Mouse (Mus musculus) cerebral cortex, adult 2 months (tissue): ENCODE data around the gene Fgfr3.

Experiments
- WGBS: fragments of 180-500 bp; shearing (Covaris S2); methylation state at CpG from one replicate; pipeline ENCODE4 v1.1.7; 2018; 5-methylcytosine and 5-hydroxymethylcytosine counted together

Gene Fgfr3

DNA sequence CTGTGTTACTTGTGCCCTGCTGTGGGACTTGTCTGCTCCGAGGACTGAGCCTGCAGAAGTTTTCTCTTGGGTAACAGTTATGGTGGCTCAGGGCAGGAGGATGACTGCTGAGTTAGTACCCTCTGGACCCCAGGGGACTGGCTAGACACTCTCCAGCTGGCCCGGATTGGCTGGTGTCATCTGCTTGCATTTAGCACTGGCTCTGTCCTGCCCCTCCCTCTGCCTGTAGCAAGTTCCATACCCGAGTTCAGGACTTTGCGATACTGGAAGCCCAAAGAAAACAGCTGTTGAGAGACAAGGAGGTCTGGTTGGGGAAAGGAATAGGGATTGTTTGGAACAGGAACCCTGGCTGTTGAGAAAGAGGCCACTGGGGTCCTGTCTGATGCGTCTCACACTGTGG is 9.0 kb downstream of the Fgfr3 start:
- WGBS: 74% methylated on average over 5 of the region's 5 CpGs

DNA sequence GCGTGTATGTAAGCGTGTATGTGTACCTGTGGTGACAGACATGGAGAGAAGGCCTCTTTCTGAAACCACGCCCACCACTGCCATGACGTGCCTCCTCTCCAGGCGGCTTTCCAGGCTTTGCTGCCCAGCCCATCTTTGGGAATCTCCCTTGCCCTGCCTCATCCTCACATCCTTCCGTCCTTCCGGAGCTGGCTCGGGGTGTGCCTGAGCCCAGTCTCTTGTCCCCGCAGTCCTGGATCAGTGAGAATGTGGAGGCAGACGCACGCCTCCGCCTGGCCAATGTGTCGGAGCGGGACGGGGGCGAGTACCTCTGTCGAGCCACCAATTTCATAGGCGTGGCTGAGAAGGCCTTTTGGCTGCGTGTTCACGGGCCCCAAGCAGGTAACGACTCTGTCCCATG is 9.6 kb downstream of the Fgfr3 start:
- WGBS: 61% methylated on average over 21 of the region's 21 CpGs

DNA sequence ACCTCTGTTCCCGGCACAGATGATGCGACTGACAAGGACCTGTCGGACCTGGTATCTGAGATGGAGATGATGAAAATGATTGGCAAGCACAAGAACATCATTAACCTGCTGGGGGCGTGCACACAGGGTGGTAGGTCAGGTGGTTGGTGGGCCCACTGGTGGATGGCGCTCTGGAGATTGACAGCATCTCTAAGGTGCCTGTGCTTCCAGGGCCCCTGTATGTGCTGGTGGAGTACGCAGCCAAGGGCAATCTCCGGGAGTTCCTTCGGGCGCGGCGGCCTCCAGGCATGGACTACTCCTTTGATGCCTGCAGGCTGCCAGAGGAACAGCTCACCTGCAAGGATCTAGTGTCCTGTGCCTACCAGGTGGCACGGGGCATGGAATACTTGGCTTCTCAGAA is 12.4 kb downstream of the Fgfr3 start:
- WGBS: 94% methylated on average over 12 of the region's 12 CpGs

DNA sequence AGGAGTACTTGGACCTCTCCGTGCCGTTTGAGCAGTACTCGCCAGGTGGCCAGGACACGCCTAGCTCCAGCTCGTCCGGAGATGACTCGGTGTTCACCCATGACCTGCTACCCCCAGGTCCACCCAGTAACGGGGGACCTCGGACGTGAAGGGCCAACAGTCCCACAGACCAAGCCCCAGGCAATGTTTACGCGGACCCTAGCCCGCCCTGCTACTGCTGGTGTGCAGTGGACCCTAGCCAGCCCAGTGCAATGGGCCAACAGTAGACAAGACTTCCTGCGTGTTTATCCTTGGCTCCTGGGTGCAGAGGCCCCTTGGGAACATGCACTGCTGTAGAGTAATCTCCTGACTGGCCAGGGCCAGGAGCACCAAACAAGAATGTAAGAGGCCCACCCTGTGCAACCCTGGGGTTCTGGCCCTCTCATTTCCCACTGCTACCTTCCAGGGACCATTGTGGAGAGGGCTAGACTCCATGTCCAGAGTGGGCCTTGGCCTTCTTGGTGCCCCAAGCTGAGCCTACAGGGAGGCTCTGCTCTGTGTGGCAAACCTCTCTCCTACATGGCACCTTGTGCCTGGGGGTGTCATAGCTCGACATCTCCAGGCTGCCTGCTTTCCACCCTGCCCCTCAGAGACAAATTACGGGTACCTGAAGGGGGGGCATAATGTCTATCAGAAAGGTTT is 14.1 kb downstream of the Fgfr3 start:
- 85% methylated on average over 16 of the region's 16 CpGs for WGBS

DNA sequence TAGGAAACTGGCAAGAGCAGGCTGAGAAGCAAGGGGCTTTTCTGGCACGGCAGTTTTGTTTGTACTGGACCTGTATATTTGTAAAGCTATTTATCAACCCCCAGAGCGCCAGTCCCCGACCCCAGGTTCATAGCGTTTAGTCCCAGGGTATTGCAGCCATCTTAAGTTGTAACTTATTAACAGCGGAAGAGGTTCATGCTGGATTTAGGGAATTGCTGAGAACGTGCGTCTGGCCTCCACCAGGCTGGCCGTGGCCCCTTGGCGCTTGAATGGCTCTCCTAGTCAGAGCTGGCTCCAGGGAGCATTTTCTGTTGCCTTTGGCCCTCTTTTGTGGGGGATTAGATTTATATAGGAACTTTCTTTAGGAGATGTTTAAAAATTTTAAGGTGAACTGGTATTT is 14.8 kb downstream of the Fgfr3 start:
- WGBS: 89% methylated on average over 9 of the region's 9 CpGs

DNA sequence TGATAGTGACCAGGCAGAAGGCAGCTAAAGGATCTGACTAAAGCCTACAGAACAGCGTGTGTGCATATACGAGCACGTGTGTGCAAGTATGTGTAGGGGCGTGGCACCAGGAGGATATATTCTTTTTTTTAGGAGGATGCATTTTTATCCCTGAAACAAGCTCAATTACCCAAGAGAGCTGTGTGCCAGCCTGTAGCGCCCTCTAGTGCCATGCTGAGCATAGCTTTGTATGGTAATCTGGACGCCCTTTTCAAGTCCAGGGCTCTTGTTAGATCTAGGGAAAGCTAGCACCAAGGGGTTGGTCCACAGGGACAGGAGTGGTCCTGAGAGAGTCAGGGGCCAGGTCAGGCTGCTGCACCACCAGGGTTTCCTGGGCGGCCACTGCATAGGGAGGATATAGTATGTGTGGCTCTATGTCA is 16.4 kb downstream of the Fgfr3 start:
- 16% methylated on average over 7 of the region's 7 CpGs for WGBS

DNA sequence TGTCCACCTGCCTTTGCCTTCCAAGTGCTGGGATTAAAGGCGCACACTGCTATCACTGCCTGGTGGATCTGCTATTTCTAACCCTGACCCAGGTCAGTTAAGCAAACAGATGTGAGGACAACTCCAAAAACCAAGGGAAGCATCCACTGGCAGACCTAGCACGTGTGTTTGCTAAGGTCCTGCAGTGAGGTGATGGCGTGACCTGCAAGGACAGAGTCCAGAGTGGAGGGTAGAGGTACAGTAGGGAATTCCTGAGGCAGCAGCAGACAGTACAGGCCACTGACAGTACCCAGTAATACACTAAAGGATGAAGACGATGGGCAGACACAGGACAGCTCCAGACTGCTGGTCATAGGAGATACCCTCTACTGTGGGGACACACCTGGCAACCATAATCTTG is 19.1 kb downstream of the Fgfr3 start:
- 92% methylated on average over 4 of the region's 4 CpGs for WGBS

DNA sequence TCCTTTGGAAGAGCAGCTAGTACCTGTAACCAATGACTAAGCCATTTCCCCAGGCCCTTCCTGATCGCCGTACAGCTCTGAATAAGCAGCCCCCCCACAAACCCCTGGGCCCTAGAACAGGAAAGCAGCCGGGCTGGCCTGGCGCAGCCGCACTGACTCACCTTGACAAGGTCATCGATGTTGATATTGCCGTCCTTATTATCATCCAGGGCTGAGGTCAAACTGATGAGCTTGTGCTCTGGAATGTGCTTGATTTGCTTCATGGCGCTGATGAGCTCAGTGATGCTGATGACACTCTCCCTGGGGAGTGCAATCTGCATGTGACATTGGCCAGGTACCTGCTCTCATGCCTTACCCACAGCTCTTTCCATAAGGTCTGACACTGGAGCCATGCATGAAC is 22.0 kb downstream of the Fgfr3 start:
- 94% methylated on average over 8 of the region's 8 CpGs for WGBS

DNA sequence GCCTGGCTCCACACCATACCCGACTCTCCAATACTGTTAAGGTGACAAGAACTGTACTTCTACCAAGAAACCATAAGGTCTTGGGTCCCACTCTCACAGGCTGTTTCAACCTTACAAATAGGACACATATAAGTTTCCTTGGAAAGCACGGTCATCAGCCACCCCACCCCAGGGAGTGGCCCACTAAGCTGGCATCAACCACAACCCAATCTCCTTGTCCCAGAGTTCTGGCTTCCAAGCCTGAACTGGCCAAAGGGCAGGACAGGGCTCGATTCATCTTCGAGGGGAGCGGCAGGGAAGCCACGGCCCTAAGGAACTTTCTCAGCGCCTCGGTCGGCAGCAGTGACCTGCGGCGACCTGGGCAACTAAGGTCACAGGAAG is 60.5 kb downstream of the Fgfr3 start:
- WGBS: 3% methylated on average over 11 of the region's 11 CpGs

DNA sequence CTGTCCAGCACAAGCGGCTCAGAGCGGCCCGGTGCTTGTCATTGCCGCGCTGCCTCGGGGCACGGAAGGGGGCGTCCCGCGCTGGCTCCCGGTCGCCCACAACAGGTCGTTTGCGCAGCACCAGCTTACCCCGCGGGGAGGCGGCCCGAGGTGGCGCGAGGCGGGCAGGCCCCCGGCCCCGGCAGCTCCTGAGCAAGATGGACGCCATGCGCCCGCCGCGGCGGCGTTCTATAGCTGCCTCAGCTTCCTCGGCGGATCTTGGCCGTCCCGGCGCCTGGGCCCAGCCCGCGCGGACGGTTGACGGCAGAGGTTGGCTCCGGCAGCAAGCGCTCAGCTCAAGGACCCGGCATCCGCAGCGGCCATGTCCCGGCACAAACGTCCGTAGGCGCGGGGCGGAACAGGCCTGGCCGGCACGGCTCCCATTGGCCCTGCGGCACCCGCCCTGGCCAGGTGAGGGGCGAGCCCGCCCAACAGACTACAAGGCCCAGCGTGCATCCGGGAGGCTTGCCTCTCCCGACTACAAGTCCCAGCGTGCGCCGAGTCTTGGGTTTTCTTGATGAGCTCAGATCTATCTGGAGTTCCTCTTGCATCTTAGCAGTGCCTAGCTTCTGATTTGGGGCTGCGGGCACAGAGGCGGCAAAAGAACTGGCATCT is 61.0 kb downstream of the Fgfr3 start, which contains the start of gene Letm1:
Gene Letm1, minus strand, starts transcription at position 473 of the 654 bp plus-strand sequence.
- WGBS: under 1% methylated on average over 64 of the region's 65 CpGs

DNA sequence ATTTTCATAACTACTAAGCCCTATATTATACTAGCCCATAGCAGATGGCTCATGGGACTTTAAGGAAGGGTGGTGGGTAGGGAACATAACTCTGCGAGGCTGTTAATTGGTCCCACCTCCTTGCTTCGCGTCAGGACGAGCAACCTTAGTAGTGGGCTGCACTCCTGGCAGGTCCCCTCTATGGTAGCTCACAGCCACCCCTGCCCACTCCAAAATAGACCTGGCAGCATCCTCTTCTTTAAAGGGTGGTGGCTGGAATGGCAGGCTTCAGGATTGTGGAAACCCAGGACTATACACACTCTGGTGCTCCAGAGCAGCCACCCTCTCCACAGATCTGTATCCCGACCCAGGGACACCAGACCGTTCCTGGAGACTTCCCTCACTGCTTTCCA is 61.5 kb downstream of the Fgfr3 start:
- 6% methylated on average over 6 of the region's 6 CpGs for WGBS
